Mouse (Mus musculus): ENCODE measurements around the gene Rin1.

Gene Rin1

GRCm38 (mm10) chr19:5041588-5041987, 8.7 kb upstream of the Rin1 start:
- DNase-seq (ENCODE audit: low read depth, low spot score): no peak

- no peak for DNase-seq (ENCODE audit: low read depth, low spot score)
Measured at GRCm38 (mm10) chr19:5045531-5045930, 4.8 kb upstream of the Rin1 start.

GRCm38 (mm10) chr19:5048138-5049056, 1.9 kb upstream of the Rin1 start:
- no peak for DNase-seq (ENCODE audit: low read depth, low spot score)

DNA sequence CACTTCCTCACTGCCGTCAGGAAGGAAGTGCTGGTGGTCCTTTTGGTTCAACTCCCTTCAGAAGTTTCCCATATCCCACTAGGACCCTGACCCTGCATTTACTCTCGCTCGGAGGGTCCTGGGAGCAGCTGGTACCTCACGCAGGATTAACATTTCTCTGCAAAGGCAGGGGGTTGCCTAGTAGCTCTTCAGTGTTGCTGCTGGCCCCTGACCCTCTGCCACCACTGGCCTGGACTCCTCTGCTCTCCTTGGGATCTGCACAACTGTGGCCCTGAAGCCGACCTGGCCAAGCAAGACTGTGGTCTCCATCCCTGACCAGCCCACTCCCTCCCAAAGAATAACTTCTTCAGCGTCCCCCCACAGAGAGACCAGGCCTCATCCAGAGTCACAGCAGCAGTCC, 956 bp upstream of the Rin1 start:
- DNase-seq (ENCODE audit: low read depth, low spot score): no peak

- DNase-seq (ENCODE audit: low read depth, low spot score): no peak
Measured at GRCm38 (mm10) chr19:5051031-5051430, 750 bp downstream of the Rin1 start.

DNA sequence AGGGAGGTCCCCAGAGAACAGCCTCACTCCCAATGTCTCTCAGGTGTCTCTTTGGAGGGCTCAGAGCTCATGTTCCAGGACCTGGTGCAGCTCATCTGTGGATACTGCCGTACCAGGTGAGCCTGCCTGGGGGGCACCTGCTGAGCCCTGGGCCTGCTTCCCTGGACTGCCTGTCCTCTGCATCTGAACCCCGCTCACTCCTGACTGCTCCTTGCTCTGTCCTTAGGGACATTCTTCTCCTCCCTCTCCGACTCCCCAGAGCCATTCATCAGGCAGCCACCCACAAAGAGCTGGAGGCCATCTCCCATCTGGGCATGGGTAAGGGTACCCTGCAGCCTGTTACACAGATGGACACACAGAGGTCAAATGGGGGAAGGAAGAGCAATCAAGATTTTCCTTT, 1.2 kb downstream of the Rin1 start:
- no peak for DNase-seq (ENCODE audit: low read depth, low spot score)

GRCm38 (mm10) chr19:5052166-5052822, 2.0 kb downstream of the Rin1 start:
- no peak for DNase-seq (ENCODE audit: low read depth, low spot score)

- DNase-seq (ENCODE audit: low read depth, low spot score): no peak
Measured at GRCm38 (mm10) chr19:5052853-5053252, 2.6 kb downstream of the Rin1 start.

GRCm38 (mm10) chr19:5053909-5054308, 3.6 kb downstream of the Rin1 start:
- DNase-seq (ENCODE audit: low read depth, low spot score): peak; percentile 75

- DNase-seq (ENCODE audit: low read depth, low spot score): peak; percentile 48
Measured at GRCm38 (mm10) chr19:5056251-5056650, 6.0 kb downstream of the Rin1 start.

GRCm38 (mm10) chr19:5057876-5058775, 7.8 kb downstream of the Rin1 start:
- DNase-seq (ENCODE audit: low read depth, low spot score): no peak

DNA sequence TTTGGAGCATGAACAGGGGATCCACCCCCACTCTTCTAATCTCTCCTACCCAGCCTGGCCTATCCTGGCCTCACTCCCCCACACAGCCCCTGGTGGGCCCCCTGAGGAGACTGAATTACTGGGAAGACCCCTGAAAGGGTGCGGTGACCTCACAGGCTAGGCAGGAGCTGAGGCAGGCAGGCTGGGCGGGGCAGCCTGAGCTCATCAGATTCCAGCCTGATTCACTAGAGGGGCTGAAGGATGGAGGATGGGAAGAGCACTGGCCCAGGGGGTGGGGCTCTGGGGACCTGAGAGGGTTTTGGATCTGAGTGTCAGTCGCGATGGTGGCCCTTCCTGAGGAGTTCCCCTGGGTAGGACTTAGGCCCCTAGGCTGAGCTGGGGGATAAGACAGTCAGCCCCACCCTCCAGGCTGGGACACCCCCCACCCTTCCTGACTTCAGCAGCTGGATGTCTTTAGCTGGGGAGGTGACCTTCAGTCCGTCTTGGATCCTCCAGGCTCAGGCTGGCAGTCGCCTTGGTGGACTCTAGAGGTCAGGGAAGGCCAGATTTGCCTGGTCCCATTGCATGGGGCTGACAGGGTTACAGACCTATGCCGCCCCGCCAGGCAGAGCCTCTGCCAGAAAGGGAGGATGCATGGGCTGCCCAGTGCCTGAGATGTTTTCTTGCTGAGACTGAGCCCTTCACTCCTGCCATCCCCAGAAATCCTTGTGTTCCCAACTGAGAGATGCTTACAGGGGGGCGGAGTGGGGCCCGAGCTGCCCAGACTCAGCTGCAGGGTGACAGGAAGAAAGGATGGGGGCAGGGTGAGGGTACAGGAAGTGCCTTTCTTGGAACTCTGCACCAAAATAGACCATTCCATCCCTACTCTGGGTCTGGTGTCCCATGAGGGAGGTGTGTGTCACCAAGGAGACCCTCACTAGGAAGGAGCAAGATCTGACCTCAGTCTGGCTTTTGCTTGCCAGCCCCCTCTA, 8.8 kb downstream of the Rin1 start:
- DNase-seq (ENCODE audit: low read depth, low spot score): no peak

GRCm38 (mm10) chr19:5060365-5061330, 10.4 kb downstream of the Rin1 start:
- peak; percentile 11 for DNase-seq (ENCODE audit: low read depth, low spot score)

DNA sequence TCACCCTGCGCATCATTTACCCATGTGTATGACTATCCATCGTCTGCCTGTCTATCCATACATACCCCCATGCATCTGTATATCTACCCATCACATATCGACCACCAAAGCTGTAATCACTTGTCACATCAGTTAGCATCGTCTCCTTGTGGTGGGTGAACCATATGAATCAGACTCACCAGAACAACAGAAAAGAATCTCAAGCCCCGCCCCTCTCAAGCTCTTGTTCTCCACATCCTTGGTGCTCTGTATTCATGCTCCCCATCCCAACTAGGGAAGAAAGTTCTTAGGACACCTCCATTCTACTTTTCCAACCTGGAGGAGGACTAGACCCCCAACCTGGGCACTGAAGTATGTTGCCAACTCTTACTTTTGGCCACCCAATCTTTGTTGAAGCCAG, 11.8 kb downstream of the Rin1 start:
- DNase-seq (ENCODE audit: low read depth, low spot score): no peak

DNA sequence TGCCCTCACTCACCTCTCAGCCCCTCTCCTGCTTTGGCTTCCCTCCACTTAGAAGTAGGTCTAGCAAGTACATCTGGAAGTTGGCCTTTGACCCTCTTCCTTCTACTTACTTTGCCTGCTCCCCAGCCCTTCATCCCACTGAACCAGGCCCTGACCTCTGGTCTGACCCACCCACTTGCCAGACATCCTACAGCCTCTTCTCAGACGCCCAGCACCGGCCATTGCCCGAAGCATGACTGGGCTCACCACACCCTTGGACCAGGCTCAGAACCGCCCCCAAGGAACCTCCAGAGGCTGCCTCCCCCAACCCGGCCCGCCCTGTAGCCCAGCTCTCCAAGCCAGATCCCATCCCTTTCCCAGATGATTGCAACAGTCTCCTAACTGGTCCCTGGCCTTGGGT, 12.2 kb downstream of the Rin1 start:
- DNase-seq (ENCODE audit: low read depth, low spot score): no peak

- DNase-seq (ENCODE audit: low read depth, low spot score): no peak
Measured at GRCm38 (mm10) chr19:5065104-5065503, 14.8 kb downstream of the Rin1 start.

DNA sequence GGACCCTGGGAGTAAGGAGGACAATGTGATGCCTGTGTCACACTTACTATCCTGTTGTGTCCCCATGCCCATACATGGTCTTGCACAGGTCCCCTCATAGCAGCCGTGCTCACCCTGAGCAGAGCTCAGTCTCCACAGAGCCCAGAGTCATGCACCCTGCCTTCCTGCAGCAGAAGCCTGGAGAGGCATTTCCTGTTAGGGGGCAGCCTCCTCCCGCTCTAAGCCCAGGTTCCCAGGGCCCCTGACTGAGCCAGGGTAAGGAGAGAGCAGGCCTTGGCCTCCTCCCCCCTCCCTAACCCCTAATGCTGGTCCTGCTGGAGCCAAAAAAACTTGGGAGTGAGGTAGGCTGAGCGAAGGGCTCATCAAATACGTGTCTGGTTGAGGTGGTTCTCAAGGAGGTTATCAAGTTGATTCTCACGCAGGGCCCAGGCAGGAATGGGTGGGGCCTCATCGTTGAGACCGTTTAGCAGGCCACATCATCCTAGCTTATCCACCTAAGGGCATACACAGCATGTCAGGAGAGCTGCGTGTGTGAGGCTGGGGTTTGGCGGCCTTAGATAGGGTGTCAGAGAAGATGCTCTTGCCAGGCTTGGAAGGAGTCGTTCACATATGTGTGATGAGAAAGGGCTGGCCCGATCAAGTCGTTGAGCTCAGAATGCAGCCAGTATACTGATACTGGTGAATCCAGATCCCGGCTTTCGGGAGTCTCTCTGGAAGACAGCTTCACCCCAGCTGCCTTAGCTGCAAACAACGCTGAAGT, 16.9 kb downstream of the Rin1 start:
- no peak for DNase-seq (ENCODE audit: low read depth, low spot score)

DNA sequence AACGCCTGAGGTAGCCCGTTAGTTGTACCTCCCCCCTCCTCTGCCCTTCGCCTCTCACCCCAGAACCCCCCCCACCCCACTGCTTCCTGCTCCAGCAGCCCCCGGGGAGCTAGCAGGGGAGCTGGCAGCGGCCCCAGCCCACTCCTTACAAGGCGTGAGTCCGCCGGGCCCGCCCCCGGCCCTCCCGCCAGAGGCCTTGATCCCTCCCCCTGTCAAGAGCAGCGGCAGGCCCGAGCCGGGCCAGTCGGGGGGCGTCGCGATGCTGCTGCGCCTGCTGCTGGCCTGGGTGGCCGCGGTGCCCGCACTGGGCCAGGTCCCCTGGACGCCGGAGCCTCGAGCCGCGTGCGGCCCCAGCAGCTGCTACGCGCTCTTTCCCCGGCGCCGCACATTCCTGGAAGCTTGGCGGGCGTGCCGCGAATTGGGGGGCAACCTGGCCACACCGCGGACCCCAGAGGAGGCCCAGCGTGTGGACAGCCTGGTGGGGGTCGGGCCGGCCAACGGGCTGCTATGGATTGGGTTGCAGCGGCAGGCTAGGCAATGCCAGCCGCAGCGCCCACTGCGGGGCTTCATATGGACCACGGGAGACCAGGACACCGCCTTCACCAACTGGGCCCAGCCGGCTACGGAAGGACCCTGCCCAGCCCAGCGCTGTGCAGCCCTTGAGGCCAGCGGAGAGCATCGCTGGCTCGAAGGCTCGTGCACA, 17.7 kb downstream of the Rin1 start, which contains the start of gene Cd248:
Cd248 (plus strand) TSS at position 212 of the 703 bp plus-strand sequence.
- no peak for DNase-seq (ENCODE audit: low read depth, low spot score)
